Mouse (Mus musculus) CH12.LX (cell line): ENCODE measurements around the gene Ptpn14. TPM values are rescaled to one million over a fixed set of nuclear protein-coding genes. Genes with fewer than 3 reads are reported as not detected.

ENCODE experiments used
- DNase-seq: peaks from one replicate; pipeline ENCODE4 v3.0.0-alpha.2; 2013; ENCODE audit errors: extremely low read depth
- H3K27ac ChIP-seq: 2 replicates; pipeline ENCODE4 v1.5.1; 2012; ENCODE audit warnings: low read depth, mild to moderate bottlenecking, control low read depth, moderate library complexity; ENCODE audit not compliant: insufficient read depth
- H3K27me3 ChIP-seq: replicated peaks from 2 replicates; pipeline ENCODE3; 2012; ENCODE audit warnings: inconsistent platforms
- H3K36me3 ChIP-seq, 2 experiments: replicated peaks in 1 of 2; 2 replicates each; pipeline versions ENCODE3 to v1.6.1; 2012; ENCODE audit warnings: inconsistent platforms in 1 of 2, low read length in 1 of 2, mild to moderate bottlenecking in 1 of 2, mixed read lengths in 1 of 2, moderate library complexity in 1 of 2; ENCODE audit not compliant: control insufficient read depth in 1 of 2, insufficient read depth in 1 of 2
- H3K4me1 ChIP-seq, 2 experiments: 2 replicates each; pipeline ENCODE4 v1.6.1; 2012; ENCODE audit warnings: inconsistent platforms in 1 of 2, moderate library complexity in 1 of 2; ENCODE audit not compliant: insufficient read depth in 2 of 2, control insufficient read depth in 1 of 2
- H3K4me2 ChIP-seq: 2 replicates; pipeline ENCODE4 v1.6.1; 2012; ENCODE audit warnings: low read depth, mild to moderate bottlenecking, control low read depth; ENCODE audit not compliant: poor library complexity, insufficient read depth, severe bottlenecking
- H3K4me3 ChIP-seq, 3 experiments: fragments of 150-350 bp in 1 of 3; sonication (generic) in 1 of 3; replicated peaks in 1 of 3; 2 replicates each; pipeline versions ENCODE3 to v1.5.1; 2011 to 2012; ENCODE audit warnings: low read depth in 2 of 3, low read length in 2 of 3, mild to moderate bottlenecking in 2 of 3, moderate library complexity in 2 of 3, control low read depth in 1 of 3, improper control_type of control experiment in 1 of 3, inconsistent platforms in 1 of 3, mixed read lengths in 1 of 3; ENCODE audit not compliant: poor library complexity in 1 of 3
- H3K79me2 ChIP-seq: replicated peaks from 2 replicates; pipeline ENCODE4 v1.6.1; 2012; ENCODE audit warnings: mild to moderate bottlenecking, moderate library complexity; ENCODE audit not compliant: control insufficient read depth, poor library complexity, insufficient read depth, severe bottlenecking; ENCODE audit errors: extremely low read depth
- H3K9ac ChIP-seq: 2 replicates; pipeline ENCODE4 v1.6.1; 2012; ENCODE audit warnings: low read depth, mild to moderate bottlenecking, control low read depth, moderate library complexity; ENCODE audit not compliant: insufficient read depth
- H3K9me3 ChIP-seq: replicated peaks from 2 replicates; pipeline ENCODE3; 2012; ENCODE audit warnings: low read length, inconsistent platforms, mixed read lengths
- CTCF ChIP-seq, 2 experiments: IDR thresholded peaks in 1 of 2; conservative IDR thresholded peaks in 1 of 2; 2 replicates each; pipeline ENCODE4 v1.5.1; 2011 to 2012; ENCODE audit warnings: low read depth in 2 of 2, low read length in 2 of 2, improper control_type of control experiment in 1 of 2, inconsistent platforms in 1 of 2, mild to moderate bottlenecking in 1 of 2, moderate library complexity in 1 of 2
- E2F4 ChIP-seq: IDR thresholded peaks from 2 replicates; pipeline ENCODE4 v1.6.1; 2011; ENCODE audit warnings: low read depth, low read length, improper control_type of control experiment; ENCODE audit not compliant: insufficient replicate concordance
- IRF4 ChIP-seq: IDR thresholded peaks from 2 replicates; pipeline ENCODE4 v1.6.1; 2014; ENCODE audit warnings: low read depth, mild to moderate bottlenecking, inconsistent platforms, low read length, improper control_type of control experiment
- JUN ChIP-seq: IDR thresholded peaks from 2 replicates; pipeline ENCODE4 v1.6.1; 2011; ENCODE audit warnings: low read depth, mild to moderate bottlenecking, low read length, improper control_type of control experiment, moderate library complexity; ENCODE audit not compliant: insufficient read depth
- JUND ChIP-seq: conservative IDR thresholded peaks from 2 replicates; pipeline ENCODE4 v1.6.1; 2011; ENCODE audit warnings: low read depth, low read length, improper control_type of control experiment
- KAT2A ChIP-seq: IDR thresholded peaks from 2 replicates; pipeline ENCODE4 v1.6.1; 2012; ENCODE audit warnings: low read length, improper control_type of control experiment, inconsistent platforms; ENCODE audit not compliant: insufficient replicate concordance
- MAFK ChIP-seq: IDR thresholded peaks from 2 replicates; pipeline ENCODE4 v1.6.1; 2011; ENCODE audit warnings: low read length, improper control_type of control experiment; ENCODE audit not compliant: insufficient replicate concordance
- MAZ ChIP-seq: IDR thresholded peaks from 2 replicates; pipeline ENCODE4 v1.6.1; 2012; ENCODE audit warnings: low read depth, mild to moderate bottlenecking, inconsistent platforms, low read length, improper control_type of control experiment, moderate library complexity
- MEF2A ChIP-seq: IDR thresholded peaks from 2 replicates; pipeline ENCODE4 v1.6.1; 2014; ENCODE audit warnings: low read depth, mild to moderate bottlenecking, inconsistent platforms, low read length, improper control_type of control experiment, borderline replicate concordance
- MXI1 ChIP-seq: IDR thresholded peaks from 2 replicates; pipeline ENCODE4 v1.6.1; 2011; ENCODE audit warnings: mild to moderate bottlenecking, low read depth, low read length, improper control_type of control experiment
- MYC ChIP-seq: IDR thresholded peaks from 2 replicates; pipeline ENCODE4 v1.6.1; 2011; ENCODE audit warnings: low read depth, mild to moderate bottlenecking, improper control_type of control experiment, low read length
- NELFE ChIP-seq: IDR thresholded peaks from 2 replicates; pipeline ENCODE4 v1.6.1; 2011; ENCODE audit warnings: low read depth, low read length, improper control_type of control experiment
- RAD21 ChIP-seq: IDR thresholded peaks from 2 replicates; pipeline ENCODE4 v1.6.1; 2011; ENCODE audit warnings: low read depth, mild to moderate bottlenecking, low read length, improper control_type of control experiment, moderate library complexity
- RCOR1 ChIP-seq: conservative IDR thresholded peaks from 2 replicates; pipeline ENCODE4 v1.6.1; 2012; ENCODE audit warnings: low read depth, mild to moderate bottlenecking, inconsistent platforms, low read length, improper control_type of control experiment
- TCF12 ChIP-seq: IDR thresholded peaks from 2 replicates; pipeline ENCODE4 v1.6.1; 2014; ENCODE audit warnings: low read depth, mild to moderate bottlenecking, inconsistent platforms, low read length, improper control_type of control experiment
- USF2 ChIP-seq: conservative IDR thresholded peaks from 2 replicates; pipeline ENCODE4 v1.6.1; 2011; ENCODE audit warnings: low read depth, low read length, improper control_type of control experiment
- ZMIZ1 ChIP-seq: IDR thresholded peaks from 2 replicates; pipeline ENCODE4 v1.6.1; 2012; ENCODE audit warnings: low read depth, mild to moderate bottlenecking, inconsistent platforms, low read length, improper control_type of control experiment
- dilution Hi-C: fragments of 300-500 bp; cut with MboI; formaldehyde crosslinking; loops from 2 replicates; pipeline ENCODE4 v1.14.3; 2020; ENCODE audit warnings: low sequenced_read_pairs; ENCODE audit not compliant: extremely low pct_unique_long_range_greater_than_20kb, extremely low pct_ligation_motif_present
- in situ Hi-C: fragments of 300-500 bp; cut with MboI; formaldehyde crosslinking; loops from 3 replicates; pipeline ENCODE4 v1.14.3; 2019; ENCODE audit warnings: low sequenced_read_pairs, low pct_ligation_motif_present, low pct_unique_long_range_greater_than_20kb, mixed read lengths
- polyA plus RNA-seq: library from polyadenylated mRNA; unstranded; fragments of >175 nt; gene quantifications from 2 replicates; pipeline ENCODE4 v1.2.1, GENCODE M21; 2012; ENCODE audit warnings: low read depth; ENCODE audit not compliant: insufficient read length
- total RNA-seq, 2 experiments: library from RNA; depleted of rRNA; stranded (reverse); fragments of 300-350 nt in 1 of 2; fragments of >200 nt in 1 of 2; gene quantifications; 2 replicates each; pipeline ENCODE4 v1.2.3; 2012 to 2014

The Ptpn14 gene
- total and polyA plus RNA-seq, 3 experiments: under 0.01 to 0.10 TPM; not detected in 1

DNA sequence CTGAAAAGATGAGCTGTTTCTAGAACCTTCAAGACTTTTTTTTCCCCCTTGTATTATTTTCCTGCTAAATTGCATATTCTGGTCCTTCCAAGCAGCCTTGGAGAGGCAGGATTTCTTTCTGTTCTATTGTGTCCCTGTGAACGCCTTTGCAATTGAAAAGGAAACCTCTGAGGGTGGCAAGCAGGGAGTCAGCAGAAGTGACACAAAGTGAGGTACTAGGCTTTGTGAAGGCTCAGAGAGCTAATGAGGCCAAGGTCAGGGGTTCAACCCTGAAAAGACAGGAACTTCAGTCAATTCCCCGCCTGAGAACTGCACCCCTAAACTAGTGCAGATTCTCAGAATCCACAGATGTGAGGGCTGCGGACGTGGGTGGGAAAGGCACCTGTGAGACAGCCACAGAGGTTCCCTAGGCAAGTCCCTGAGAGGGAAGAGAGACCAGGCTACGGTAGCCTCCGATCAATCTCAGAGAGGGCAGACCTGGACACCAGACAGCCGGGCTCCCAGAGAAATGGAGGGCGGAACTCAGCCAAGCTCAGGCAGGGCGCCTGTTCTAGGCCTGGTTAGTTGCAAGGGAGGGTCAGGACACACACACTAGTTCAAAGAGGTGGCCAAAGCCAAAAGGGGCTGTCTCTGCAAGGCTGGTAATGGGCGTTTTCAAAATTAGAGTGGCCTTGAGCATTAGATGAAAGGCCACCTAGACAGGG lies 188.5 kb downstream of the Ptpn14 start:
- no peaks in the 10 kb centered on the region for H3K9me3 ChIP-seq
- H3K4me2 ChIP-seq: no peak overlapping the region
- in situ Hi-C loops: no loop called here

DNA sequence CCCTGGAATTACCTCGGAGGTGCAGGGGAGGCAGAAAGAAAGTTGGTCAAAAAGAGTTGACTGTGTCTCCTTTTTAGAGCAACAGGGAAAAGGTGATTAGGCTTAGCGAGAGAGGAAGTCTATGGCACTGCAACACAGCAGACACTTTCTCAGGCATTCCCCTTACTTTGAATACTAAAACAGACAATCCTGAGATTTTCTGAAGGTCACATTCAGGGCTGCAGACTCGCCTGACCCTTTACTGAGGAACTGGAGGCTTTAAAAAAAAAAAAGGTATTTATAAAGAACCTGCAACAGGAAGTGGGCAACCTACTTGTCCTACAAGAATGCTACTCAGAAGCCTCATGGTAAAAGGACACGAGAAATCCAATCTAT lies 189.0 kb downstream of the Ptpn14 start:
- H3K79me2 ChIP-seq: peaks cover 15% of the 10 kb centered on the region
- in situ Hi-C loops: no loop called here
- no peaks in the 10 kb centered on the region for H3K27me3 ChIP-seq
- no peak overlapping the region for H3K4me2 ChIP-seq
- H3K9me3 ChIP-seq: no peaks in the 10 kb centered on the region
- dilution Hi-C loops: no loop called here
- H3K9ac ChIP-seq: no peak overlapping the region
- no peak for TF ChIP-seq E2F4
- TF ChIP-seq KAT2A: no peak
- TF ChIP-seq IRF4: no peak
- TF ChIP-seq RCOR1: no peak
- TF ChIP-seq JUN: no peak
- TF ChIP-seq TCF12: no peak
- no peak for TF ChIP-seq MAZ
- TF ChIP-seq RAD21: no peak
- no peak for TF ChIP-seq MYC
- TF ChIP-seq JUND: no peak
- H3K27ac ChIP-seq: no peak overlapping the region
- no peak overlapping the region for H3K4me3 ChIP-seq
- DNase-seq: no peak
- peaks cover 7 to 53% of the 10 kb centered on the region in 2 experiments; a peak in 3 of 4 replicates for H3K4me1 ChIP-seq
- peaks cover 7 to 60% of the 10 kb centered on the region in 2 experiments for H3K36me3 ChIP-seq

More for the DNA sequence above, 188.5 kb downstream of the Ptpn14 start:
- Histone ChIP-seq H3K4me3 (no peak overlapping the region), H3K4me1 (peaks cover 7 to 53% of the 10 kb centered on the region in 2 experiments; a peak in 3 of 4 replicates), H3K27ac (no peak overlapping the region), H3K27me3 (no peaks in the 10 kb centered on the region), H3K36me3 (peaks cover 7 to 65% of the 10 kb centered on the region in 2 experiments), H3K79me2 (peaks cover 10% of the 10 kb centered on the region), H3K9ac (no peak overlapping the region)
- TF ChIP-seq KAT2A (no peak), NELFE (no peak), ZMIZ1 (no peak), MEF2A (no peak), CTCF (conservative IDR thresholded peaks at IDR 0.05 in 1 of 2, IDR thresholded peaks at IDR 0.05 in 1 of 2; ENCODE audit: low read depth in 2 of 2, low read length in 2 of 2) (no peak), USF2 (no peak), MAFK (no peak), MXI1 (no peak)
- dilution Hi-C loops: no loop called here
- DNase-seq: no peak
